Mouse (Mus musculus) testis, postnatal 14 days (tissue): ENCODE measurements around the gene Agpat4.
A peak's percentile ranks its signal among the peaks of the same experiment; 100 is the strongest.

Experiments used
- DNase-seq: peaks from one replicate; pipeline ENCODE4 v3.0.0; 2021; ENCODE audit warnings: low spot score

The Agpat4 gene

DNA sequence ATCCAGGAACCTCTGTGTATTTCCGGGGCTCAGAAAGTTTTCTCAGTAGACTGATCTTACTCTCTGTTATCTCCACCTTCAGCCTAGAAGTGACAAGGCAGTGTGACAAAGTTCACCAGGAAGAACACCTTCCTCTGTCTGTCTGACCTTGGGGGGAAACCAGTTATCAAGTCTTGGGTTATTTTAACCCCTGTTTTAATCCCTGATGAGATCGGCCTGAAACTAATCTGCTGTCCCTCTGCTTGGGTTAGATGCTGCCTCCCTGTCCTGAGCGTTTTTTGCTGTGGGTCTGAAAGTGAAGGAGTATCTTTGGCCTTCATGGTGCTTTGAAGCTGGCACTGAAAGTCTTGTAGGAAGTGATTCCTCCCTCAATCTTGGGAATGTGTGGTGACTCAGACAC, 4.7 kb downstream of the Agpat4 start:
- DNase-seq = no peak

GRCm38 (mm10) chr17:12127056-12127455, 8.6 kb downstream of the Agpat4 start:
- no peak for DNase-seq

GRCm38 (mm10) chr17:12128976-12129375, 10.5 kb downstream of the Agpat4 start:
- peak; percentile 82 for DNase-seq

DNA sequence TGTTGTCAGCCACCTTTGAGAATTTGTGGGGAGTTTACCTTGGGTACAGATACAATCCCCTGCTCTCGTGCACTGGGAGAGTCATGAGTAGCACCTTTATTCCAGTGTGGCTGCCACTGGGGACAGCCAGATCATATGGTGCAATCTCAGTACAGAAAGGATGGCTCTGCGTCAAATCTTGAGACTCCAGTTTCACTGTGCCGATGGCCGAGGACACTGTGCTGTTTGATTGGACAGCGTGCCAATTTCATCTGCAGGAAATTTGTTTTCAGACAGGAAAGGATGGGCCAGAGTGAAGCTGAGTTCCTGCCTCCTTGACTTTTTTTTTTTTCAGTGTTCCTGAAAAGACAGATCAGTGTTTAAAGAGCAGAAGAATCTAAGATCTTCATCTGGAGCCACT, 12.7 kb downstream of the Agpat4 start:
- peak; percentile 40 for DNase-seq

DNA sequence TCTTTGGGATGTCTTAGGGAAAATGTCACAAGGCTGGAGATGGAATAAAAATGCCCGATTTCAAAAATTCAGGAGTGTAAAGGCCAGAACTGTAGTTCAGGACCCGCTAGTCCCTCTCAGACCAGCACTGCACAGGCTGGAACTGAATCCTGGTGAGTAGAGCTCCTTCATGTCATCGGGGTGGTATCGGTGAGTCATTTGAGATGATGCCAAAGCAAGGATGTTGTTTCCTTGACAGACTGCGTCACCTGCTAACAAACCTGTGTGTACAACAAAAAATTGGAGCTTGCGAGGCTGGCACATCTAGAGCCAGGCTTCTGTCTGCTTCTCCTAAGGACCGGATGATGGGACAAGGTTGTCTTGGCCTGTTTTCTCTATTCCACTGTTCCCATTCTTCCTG, 13.1 kb downstream of the Agpat4 start:
- no peak for DNase-seq

DNA sequence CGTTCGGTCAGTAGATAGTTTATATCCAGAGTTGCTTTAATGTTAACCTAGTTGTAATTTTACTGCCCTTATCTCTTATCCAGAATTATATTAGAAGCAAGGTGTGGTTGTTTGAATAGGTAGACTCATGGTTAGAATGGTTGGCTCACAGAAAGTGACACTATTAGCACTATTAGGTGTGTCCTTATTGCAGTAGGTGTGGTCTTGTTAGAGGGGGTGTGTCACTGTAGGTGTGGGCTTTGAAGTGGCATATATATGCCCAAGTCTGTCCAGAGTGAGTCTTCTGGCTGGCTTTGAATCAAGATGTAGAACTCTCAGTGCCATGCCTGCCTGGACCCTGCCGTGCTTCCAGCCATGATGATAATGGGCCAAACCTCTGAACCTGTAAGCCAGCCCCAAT, 14.4 kb downstream of the Agpat4 start:
- no peak for DNase-seq

GRCm38 (mm10) chr17:12133985-12134384, 15.5 kb downstream of the Agpat4 start:
- DNase-seq = no peak

- no peak for DNase-seq
Measured at GRCm38 (mm10) chr17:12134975-12135633, 16.6 kb downstream of the Agpat4 start.

DNA sequence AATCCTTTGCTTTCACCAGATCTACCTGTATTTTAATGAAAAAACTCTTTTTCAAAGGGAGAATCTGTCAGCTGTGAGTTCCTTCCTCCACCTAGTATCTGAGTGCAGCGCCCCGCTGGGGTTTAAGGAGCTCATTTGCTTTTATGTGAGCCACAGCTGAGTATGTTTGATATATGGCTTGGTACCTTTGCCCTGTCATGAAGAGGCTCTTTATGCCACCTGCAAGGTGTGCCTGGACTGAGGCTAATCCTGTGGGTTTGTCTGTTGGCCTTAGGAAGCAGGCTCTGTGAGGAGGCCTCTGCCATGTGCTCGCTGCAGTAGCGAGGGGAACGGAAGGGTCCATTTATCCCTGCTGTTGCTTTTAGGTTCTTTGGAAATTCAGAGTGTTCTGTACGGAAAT, 19.9 kb downstream of the Agpat4 start:
- DNase-seq = no peak

GRCm38 (mm10) chr17:12143948-12144364, 25.5 kb downstream of the Agpat4 start:
- no peak for DNase-seq

DNA sequence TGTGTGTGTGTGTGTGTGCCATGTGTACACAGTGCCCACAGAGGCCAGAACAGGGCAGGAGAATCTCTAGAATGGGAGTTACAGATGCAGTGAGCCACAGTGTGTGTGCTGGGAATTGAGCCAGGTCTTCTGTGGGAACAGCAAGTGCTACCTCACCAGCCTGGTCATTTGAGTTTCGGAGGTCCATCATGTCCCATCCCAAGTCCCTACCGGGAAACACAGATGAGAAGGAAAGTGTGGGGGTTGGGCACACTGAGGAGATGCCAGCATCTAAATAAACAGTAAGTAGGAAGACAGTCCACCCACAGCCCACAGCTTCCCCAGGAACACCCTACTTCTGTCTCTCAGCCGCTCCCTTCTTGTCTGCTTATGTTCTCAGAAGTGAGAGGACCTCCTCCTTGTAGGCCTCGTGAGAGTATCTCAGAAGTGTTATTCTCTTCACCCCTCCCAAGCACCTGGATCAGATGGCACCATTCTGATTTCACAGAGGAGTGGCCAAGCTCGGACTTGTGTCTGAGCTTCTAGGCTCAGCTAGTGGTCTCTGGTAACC, 27.7 kb downstream of the Agpat4 start:
- peak; percentile 57 for DNase-seq

DNA sequence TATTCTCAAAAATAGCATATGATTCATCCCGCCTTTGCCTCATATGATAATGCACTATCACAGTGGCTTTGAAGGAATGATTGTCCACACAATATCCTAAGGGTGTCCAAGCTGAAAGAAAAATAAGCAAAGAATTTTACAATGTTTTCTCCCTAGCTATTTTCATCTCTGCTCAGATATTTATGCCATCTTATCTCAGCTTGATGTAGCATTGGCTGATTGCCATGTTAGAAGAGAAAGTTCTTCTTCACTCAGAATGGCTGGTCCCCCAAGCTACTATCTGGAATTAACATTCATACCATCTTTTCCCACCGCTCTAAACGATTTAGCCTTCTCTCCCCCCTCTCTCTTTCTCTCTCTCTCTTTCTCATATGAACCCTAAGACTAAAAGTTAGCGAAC, 29.3 kb downstream of the Agpat4 start:
- DNase-seq = no peak

DNA sequence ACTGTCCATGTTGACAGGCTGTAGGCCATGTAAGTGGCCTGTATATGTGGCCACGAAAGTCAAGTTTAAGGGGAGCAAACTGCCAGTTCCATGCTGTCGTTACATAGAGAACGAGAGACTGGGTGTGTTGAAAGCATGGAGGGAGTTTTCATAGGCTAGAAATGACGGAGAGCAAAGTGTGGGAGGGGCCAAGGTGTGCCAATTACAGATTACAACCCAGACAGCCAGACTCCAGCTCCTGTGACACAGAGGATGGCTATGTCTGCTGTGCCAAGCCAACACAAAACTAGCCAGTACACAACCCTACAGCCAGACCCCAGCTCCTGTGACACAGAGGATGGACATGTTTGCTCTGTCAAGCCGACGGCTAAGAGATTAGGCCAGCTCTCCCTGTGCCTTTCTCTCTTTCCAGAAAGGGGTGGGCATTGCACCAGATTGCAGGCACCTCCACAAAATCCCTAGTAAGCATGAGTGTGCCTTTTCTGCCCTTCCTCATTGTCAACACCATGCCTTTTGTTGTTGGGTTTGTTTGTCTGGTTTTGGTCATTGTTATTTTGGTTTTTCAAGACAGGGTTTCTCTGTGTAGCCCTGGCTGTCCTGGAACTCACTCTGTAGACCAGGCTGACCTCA, 30.8 kb downstream of the Agpat4 start:
- DNase-seq = no peak

GRCm38 (mm10) chr17:12150970-12151369, 32.5 kb downstream of the Agpat4 start:
- no peak for DNase-seq

- no peak for DNase-seq
Measured at GRCm38 (mm10) chr17:12154260-12154659, 35.8 kb downstream of the Agpat4 start.

DNA sequence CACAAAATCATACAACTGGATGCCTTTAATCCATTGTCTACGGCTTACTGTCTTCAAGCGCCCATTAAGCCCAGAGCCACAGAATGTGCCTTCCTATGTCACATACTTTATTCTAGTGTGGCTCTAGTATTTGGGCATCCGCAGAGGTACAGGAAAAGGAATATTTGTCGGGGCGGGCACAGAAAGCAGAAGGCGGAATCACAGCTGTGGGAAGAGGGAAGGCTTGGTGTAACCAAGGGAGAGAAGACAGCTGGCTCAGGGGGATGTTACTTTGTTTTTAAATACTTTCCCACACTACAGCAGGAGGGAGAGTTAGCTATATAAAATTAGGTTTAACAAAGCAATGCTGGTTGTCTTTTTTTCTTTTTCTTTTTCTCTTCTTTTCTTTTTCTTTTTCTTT, 36.7 kb downstream of the Agpat4 start:
- no peak for DNase-seq

DNA sequence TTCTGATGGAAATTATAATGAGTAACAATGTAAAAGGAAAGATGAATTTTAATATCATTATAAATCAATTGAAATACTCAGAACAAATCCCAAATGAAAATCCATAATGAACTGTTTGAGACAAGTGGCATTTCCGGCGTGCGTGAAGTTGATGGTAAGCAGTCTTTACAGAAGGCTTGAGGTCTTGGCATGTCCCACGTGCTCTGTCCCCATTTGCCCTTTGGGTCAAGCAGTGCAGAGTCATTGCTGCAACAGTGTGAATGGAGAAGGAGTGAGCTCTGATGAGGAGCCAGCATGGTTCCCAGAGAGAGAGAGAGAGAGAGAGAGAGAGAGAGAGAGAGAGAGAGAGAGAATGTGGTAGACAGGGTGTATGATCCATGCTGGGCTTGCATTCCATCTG, 37.4 kb downstream of the Agpat4 start:
- no peak for DNase-seq

DNA sequence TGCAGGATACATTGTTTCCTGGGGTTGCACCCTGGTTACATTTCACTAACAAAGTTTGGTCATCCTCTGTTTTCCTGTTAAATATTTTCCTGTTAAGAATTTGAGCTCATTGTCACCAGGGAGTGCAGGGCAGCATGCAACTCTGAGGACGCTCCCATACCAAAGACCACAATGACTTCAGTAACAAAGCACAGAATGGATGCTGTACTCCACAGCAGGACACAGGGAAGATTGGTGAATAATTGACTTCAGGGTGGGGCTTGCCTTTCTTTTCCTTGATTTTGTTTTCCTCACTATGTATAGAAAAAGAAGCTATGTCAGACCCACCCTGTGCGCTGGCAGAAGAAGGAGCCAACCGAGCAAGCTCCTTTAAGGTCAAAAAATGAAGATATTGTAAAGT, 38.2 kb downstream of the Agpat4 start:
- DNase-seq = no peak

- no peak for DNase-seq
Measured at GRCm38 (mm10) chr17:12157203-12157602, 38.7 kb downstream of the Agpat4 start.

- no peak for DNase-seq
Measured at GRCm38 (mm10) chr17:12159187-12160060, 40.9 kb downstream of the Agpat4 start.

DNA sequence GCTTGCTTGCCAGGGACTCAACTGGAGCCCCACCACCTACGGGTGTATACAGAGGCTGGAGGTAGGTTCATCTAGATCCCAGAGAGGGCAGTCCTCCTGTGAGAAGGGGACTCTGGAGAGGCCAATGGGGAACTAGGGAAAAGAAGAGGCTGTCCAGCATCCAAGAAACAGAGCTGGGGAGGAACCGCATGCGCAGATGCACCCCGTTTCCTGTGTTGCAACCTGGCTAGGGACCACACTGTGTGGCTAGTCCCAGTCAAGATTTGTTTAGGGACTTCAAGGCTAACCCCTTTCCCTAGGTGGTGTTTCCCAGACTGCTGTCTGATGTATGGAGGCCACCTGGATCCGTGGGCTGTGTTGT, 41.5 kb downstream of the Agpat4 start:
- DNase-seq = no peak

DNA sequence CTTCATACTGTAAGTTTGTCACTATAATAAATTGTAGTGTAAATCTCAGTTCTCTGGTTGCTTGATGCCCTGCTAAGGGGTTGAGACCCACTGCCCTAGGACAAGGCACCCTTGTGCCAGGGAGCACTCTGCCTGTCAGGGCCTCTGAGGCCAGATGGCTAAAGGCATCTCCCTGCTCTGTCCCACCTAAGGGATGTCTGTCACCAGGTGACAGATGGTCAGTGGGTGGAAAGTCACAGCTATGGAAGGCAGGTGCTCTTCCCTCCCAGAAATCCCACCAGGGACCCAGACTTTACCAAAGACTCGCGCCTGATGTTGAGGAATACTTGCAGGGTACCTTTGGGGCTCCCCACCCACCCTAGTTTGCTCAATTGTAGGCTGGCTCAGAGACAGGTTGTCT, 42.0 kb downstream of the Agpat4 start:
- DNase-seq = no peak
